Mouse (Mus musculus) frontal cortex, postnatal 25 days (tissue): ENCODE results near the gene Slc22a5.
"Not testable (repeated sequence)": the region's sequence is repeated elsewhere in the genome, so short reads cannot be mapped to it uniquely, and the experiment has no call there.

Experiments
- DNase-seq, 2 experiments: peaks; one replicate each; pipeline ENCODE4 v3.0.0; 2022; ENCODE audit warnings: low spot score in 2 of 2

Gene Slc22a5

GRCm38 (mm10) chr11:53891505-53892451 lies at the start of gene Slc22a5:
Slc22a5 (minus strand) TSS chr11:53891660.
- DNase-seq, result peak; percentile 93 to 95

GRCm38 (mm10) chr11:53931944-53932318 lies 40.5 kb upstream of the Slc22a5 start:
- not testable (repeated sequence) for DNase-seq

GRCm38 (mm10) chr11:53931091-53931943 lies 39.9 kb upstream of the Slc22a5 start:
- peak; percentile 30 to 57 for DNase-seq

GRCm38 (mm10) chr11:53929741-53930140 lies 38.3 kb upstream of the Slc22a5 start:
- no peak for DNase-seq

GRCm38 (mm10) chr11:53928585-53928984 lies 37.1 kb upstream of the Slc22a5 start:
- DNase-seq, result no peak

GRCm38 (mm10) chr11:53926303-53926702 lies 34.8 kb upstream of the Slc22a5 start:
- no peak for DNase-seq

GRCm38 (mm10) chr11:53918851-53919250 lies 27.4 kb upstream of the Slc22a5 start:
- no peak for DNase-seq

GRCm38 (mm10) chr11:53911011-53911410 lies 19.6 kb upstream of the Slc22a5 start:
- DNase-seq, result no peak

- no peak for DNase-seq
These were observed 17.2 kb upstream of the Slc22a5 start for GRCm38 (mm10) chr11:53908686-53909085.

- no peak for DNase-seq
These were observed 13.1 kb upstream of the Slc22a5 start for GRCm38 (mm10) chr11:53904534-53904925.

GRCm38 (mm10) chr11:53903781-53904533 lies 12.5 kb upstream of the Slc22a5 start:
- DNase-seq, result no peak

- no peak for DNase-seq
These were observed 11.3 kb upstream of the Slc22a5 start for GRCm38 (mm10) chr11:53902741-53903140.

GRCm38 (mm10) chr11:53900991-53901390 lies 9.5 kb upstream of the Slc22a5 start:
- DNase-seq, result no peak

- DNase-seq, result no peak
These were observed 8.5 kb upstream of the Slc22a5 start for GRCm38 (mm10) chr11:53899981-53900380.

GRCm38 (mm10) chr11:53899004-53899403 lies 7.5 kb upstream of the Slc22a5 start:
- no peak for DNase-seq

GRCm38 (mm10) chr11:53896935-53897334 lies 5.5 kb upstream of the Slc22a5 start:
- DNase-seq, result no peak

- DNase-seq, result no peak
These were observed 2.0 kb upstream of the Slc22a5 start for GRCm38 (mm10) chr11:53893451-53893850.

GRCm38 (mm10) chr11:53892716-53893416 lies 1.4 kb upstream of the Slc22a5 start:
- no peak for DNase-seq

GRCm38 (mm10) chr11:53890906-53891504 lies 455 bp downstream of the Slc22a5 start:
- no peak for DNase-seq

GRCm38 (mm10) chr11:53890225-53890624 lies 1.2 kb downstream of the Slc22a5 start:
- DNase-seq, result no peak
